Mouse (Mus musculus) brain, embryonic 14.5 days (tissue): ENCODE measurements around the gene Vdr. TPM values are rescaled to one million over a fixed set of nuclear protein-coding genes. Genes with fewer than 3 reads are reported as not detected.

Experiments used
- DNase-seq: peaks from one replicate; pipeline ENCODE4 v3.0.0-alpha.2; 2011; ENCODE audit warnings: low read depth
- CTCF ChIP-seq: fragments of 200-500 bp; IDR thresholded peaks from 2 replicates; pipeline ENCODE4 v1.5.1; 2012; ENCODE audit warnings: inconsistent platforms, mild to moderate bottlenecking, moderate library complexity, borderline replicate concordance; ENCODE audit not compliant: insufficient read depth, insufficient read length; ENCODE audit errors: extremely low read depth
- POLR2A ChIP-seq: fragments of 200-500 bp; IDR thresholded peaks from 2 replicates; pipeline ENCODE4 v1.6.1; 2012; ENCODE audit warnings: mild to moderate bottlenecking, inconsistent platforms, borderline replicate concordance; ENCODE audit not compliant: poor library complexity, insufficient read depth, insufficient read length, severe bottlenecking; ENCODE audit errors: extremely low read depth
- polyA plus RNA-seq: library from polyadenylated mRNA; depleted of rRNA; stranded (reverse); fragments of >200 nt; gene quantifications from 2 replicates; pipeline ENCODE4 v1.2.3, GENCODE M21; 2012

Vdr gene
- polyA plus RNA-seq, 1 experiment = 0.25 TPM

GRCm38 (mm10) chr15:97944919-97945574, 34.6 kb upstream of the Vdr start:
- TF ChIP-seq CTCF (no peak), POLR2A (no peak)
- no peak for DNase-seq

GRCm38 (mm10) chr15:97943356-97943755, 32.9 kb upstream of the Vdr start:
- TF ChIP-seq POLR2A = no peak
- TF ChIP-seq CTCF = no peak
- no peak for DNase-seq

- TF ChIP-seq CTCF (no peak), POLR2A (no peak)
- DNase-seq = no peak
Observed at GRCm38 (mm10) chr15:97942538-97942937, 32.1 kb upstream of the Vdr start.

- TF ChIP-seq POLR2A = no peak
- no peak for DNase-seq
Observed at GRCm38 (mm10) chr15:97941306-97941705, 30.9 kb upstream of the Vdr start.

- TF ChIP-seq POLR2A (no peak), CTCF (no peak)
- DNase-seq = no peak
Observed at GRCm38 (mm10) chr15:97940088-97940487, 29.7 kb upstream of the Vdr start.

GRCm38 (mm10) chr15:97938580-97938979, 28.1 kb upstream of the Vdr start:
- no peak for DNase-seq
- TF ChIP-seq POLR2A (no peak), CTCF (no peak)

- TF ChIP-seq POLR2A (no peak), CTCF (no peak)
- no peak for DNase-seq
Observed at GRCm38 (mm10) chr15:97932441-97932840, 22.0 kb upstream of the Vdr start.

GRCm38 (mm10) chr15:97929259-97929824, 18.9 kb upstream of the Vdr start:
- TF ChIP-seq POLR2A = no peak
- no peak for TF ChIP-seq CTCF
- DNase-seq = peak; percentile 13

- no peak for TF ChIP-seq CTCF
- TF ChIP-seq POLR2A = no peak
- DNase-seq = no peak
Observed at GRCm38 (mm10) chr15:97927821-97928220, 17.4 kb upstream of the Vdr start.

GRCm38 (mm10) chr15:97927018-97927417, 16.6 kb upstream of the Vdr start:
- DNase-seq = no peak
- TF ChIP-seq CTCF (no peak), POLR2A (no peak)

GRCm38 (mm10) chr15:97922421-97922820, 12.0 kb upstream of the Vdr start:
- no peak for TF ChIP-seq POLR2A
- TF ChIP-seq CTCF = no peak
- no peak for DNase-seq

GRCm38 (mm10) chr15:97921796-97922195, 11.4 kb upstream of the Vdr start:
- no peak for TF ChIP-seq CTCF
- TF ChIP-seq POLR2A = no peak
- DNase-seq = no peak
